Mouse (Mus musculus) ES-Bruce4 (cell line): Measurements from ENCODE around the gene Efna1.

ENCODE experiments used
- CTCF ChIP-seq: IDR thresholded peaks from one replicate; pipeline ENCODE4 v1.8.1; 2011; ENCODE audit warnings: low read depth, low read length
- EP300 ChIP-seq: IDR thresholded peaks from 2 replicates; pipeline ENCODE4 v1.6.1; 2011; ENCODE audit warnings: low read depth, low read length; ENCODE audit not compliant: insufficient read depth

GRCm38 (mm10) chr3:89231772-89232275, 49.1 kb downstream of the Efna1 start:
- TF ChIP-seq CTCF (no peak), EP300 (no peak)
